Mouse (Mus musculus) thymus, adult 2 months (tissue): Measurements from ENCODE around the gene Ccdc8.

Source experiments
- CTCF ChIP-seq: fragments of 200-500 bp; IDR thresholded peaks from 2 replicates; pipeline ENCODE4 v1.5.1; 2012; ENCODE audit warnings: mild to moderate bottlenecking, control low read depth, low read length, moderate library complexity, borderline replicate concordance; ENCODE audit not compliant: control insufficient read depth, poor library complexity, insufficient read depth; ENCODE audit errors: extremely low read depth
- POLR2A ChIP-seq: fragments of 200-500 bp; IDR thresholded peaks from 2 replicates; pipeline ENCODE4 v1.6.1; 2012; ENCODE audit warnings: mild to moderate bottlenecking, low read length, control low read depth, moderate library complexity; ENCODE audit not compliant: control insufficient read depth, poor library complexity, insufficient read depth; ENCODE audit errors: extremely low read depth

DNA sequence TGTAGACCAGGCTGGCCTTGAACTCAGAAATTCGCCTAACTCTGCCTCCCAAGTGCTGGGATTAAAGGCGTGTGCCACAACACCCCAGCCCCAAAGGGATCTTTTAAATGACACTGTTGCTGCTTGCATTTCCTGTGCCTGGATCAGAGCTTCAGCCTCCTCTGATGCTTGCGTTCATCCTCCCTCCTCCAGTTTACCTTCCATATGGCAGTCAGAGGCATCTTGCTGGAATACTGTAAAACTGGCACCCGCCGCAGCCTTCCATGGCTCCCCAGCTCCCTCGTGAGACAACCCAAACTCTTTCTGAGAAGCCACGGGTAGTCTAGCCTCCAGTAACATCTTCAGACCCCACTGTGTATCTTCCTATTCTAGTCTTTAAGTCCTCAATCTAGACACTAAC, 36.4 kb downstream of the Ccdc8 start:
- TF ChIP-seq CTCF (no peak), POLR2A (no peak)
